ENCODE assay signal across 8 mouse cellular contexts in the genomic region with DNA sequence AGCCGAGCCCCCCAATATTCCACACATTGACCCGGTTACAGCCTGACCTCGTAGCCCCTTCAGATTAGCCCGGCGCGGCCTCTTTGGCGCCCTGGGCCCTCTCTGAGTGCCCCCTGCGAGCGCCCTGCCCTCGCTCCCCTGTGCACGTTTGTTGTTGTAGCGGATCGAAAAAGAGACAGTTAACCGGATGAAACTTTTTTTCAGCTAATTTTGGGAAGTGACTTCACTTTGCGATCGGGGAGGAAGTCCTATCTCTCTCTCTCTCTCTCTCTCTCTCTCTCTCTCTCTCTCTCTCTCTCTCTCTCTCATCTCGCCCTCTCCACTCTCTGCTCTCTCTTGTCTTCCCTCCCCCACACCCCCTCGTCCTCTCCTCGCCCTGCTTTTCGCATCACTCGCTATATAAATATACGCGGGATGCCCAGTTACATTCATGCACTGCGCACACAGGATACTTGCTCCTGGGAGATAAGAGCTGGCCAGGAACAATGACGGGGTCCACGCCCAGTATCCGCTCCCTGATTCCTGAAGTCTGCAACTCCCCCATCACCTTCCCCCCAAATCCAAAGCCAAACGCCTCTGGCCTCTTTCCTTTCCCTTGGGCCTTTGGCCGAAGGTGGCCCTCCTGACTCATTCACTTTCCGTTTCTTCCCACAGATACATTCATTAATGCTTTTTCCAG. TPM values are rescaled to one million over a fixed set of nuclear protein-coding genes. Genes with fewer than 3 reads are reported as not detected.
A peak's percentile ranks its signal among the peaks of the same experiment; 100 is the strongest.
DNase-seq lines count a peak whose midpoint lies in the region; ATAC-seq and TF ChIP-seq lines count a peak whose summit lies in the region.

No protein-coding gene starts in this region.

- no peaks in the 10 kb centered on the region for H3K36me3 ChIP-seq in liver, adult 2 months (ENCODE audit: control insufficient read depth, insufficient read depth, low read length)
- no peaks in the 10 kb centered on the region for H3K36me3 ChIP-seq in forebrain, embryonic 12.5 days (replicated peaks)
- H3K36me3 ChIP-seq in hindbrain, embryonic 14.5 days (replicated peaks; ENCODE audit: control insufficient read depth, insufficient read depth) = no peaks in the 10 kb centered on the region
- no peaks in the 10 kb centered on the region for H3K36me3 ChIP-seq in liver, embryonic 12.5 days

- no peaks in the 10 kb centered on the region for H3K9me3 ChIP-seq in forebrain, embryonic 12.5 days
- no peaks in the 10 kb centered on the region for H3K9me3 ChIP-seq in hindbrain, embryonic 14.5 days (ENCODE audit: control insufficient read depth, low read length)
- H3K9me3 ChIP-seq in liver, embryonic 12.5 days (replicated peaks) = no peaks in the 10 kb centered on the region

- peak overlapping the region; percentile 93 for H3K4me3 ChIP-seq in liver, adult 2 months (ENCODE audit: insufficient read depth, low read depth, low read length)
- peak overlapping the region; percentile 50 for H3K4me3 ChIP-seq in forebrain, embryonic 12.5 days (replicated peaks)
- H3K4me3 ChIP-seq in hindbrain, embryonic 14.5 days (replicated peaks; ENCODE audit: low read length) = peak overlapping the region; percentile 48
- H3K4me3 ChIP-seq in liver, embryonic 12.5 days = peak overlapping the region; percentile 66

- peaks cover 9% of the 10 kb centered on the region; the same call in 1 of the 2 replicates for H3K27me3 ChIP-seq in liver, adult 2 months (ENCODE audit: control insufficient read depth, insufficient read depth, low read length)
- peaks cover 93% of the 10 kb centered on the region for H3K27me3 ChIP-seq in forebrain, embryonic 12.5 days
- H3K27me3 ChIP-seq in hindbrain, embryonic 14.5 days (ENCODE audit: control insufficient read depth, insufficient read depth, low read length) = peaks cover 75% of the 10 kb centered on the region
- H3K27me3 ChIP-seq in liver, embryonic 12.5 days (replicated peaks) = peaks cover 82% of the 10 kb centered on the region

- no peak for DNase-seq in liver, adult 2 months (ENCODE audit: extremely low read depth, low read depth, low spot score)
- no peak for DNase-seq in liver
- DNase-seq in hindbrain, embryonic 14.5 days (ENCODE audit: low spot score) = no peak
- DNase-seq in layer of hippocampus, adult 9-10 months (ENCODE audit: low spot score) = no peak
- DNase-seq in right cerebral cortex, postnatal 25 days = no peak

- no peak for TF ChIP-seq CTCF in liver, adult 2 months (IDR thresholded peaks at IDR 0.05; ENCODE audit: low read depth, low read length)

- TF ChIP-seq POLR2A in liver, adult 2 months (IDR thresholded peaks at IDR 0.05; ENCODE audit: extremely low read depth, insufficient read depth, low read length) = no peak

- peaks cover 2% of the 10 kb centered on the region; the same call in 1 of the 2 replicates for H3K79me2 ChIP-seq in liver, adult 2 months (ENCODE audit: control insufficient read depth, insufficient read depth, low read length)

- WGBS in liver, adult 2 months = 2% methylated on average over 30 of the region's 30 CpGs
- WGBS in forebrain, embryonic 12.5 days = 1% methylated on average over 30 of the region's 30 CpGs
- under 1% methylated on average over 30 of the region's 30 CpGs for WGBS in hindbrain, embryonic 14.5 days
- WGBS in liver, embryonic 12.5 days (ENCODE audit: insufficient replicate concordance) = under 1% methylated on average over 30 of the region's 30 CpGs

- peak overlapping the region; percentile 87 for H3K4me2 ChIP-seq in forebrain, embryonic 12.5 days
- peak overlapping the region; percentile 94 for H3K4me2 ChIP-seq in hindbrain, embryonic 14.5 days (replicated peaks)
- H3K4me2 ChIP-seq in liver, embryonic 12.5 days = peak overlapping the region; percentile 87

- peak overlapping the region; percentile 89 for H3K27ac ChIP-seq in liver, adult 2 months (replicated peaks; ENCODE audit: insufficient read depth, low read depth, low read length)
- H3K27ac ChIP-seq in forebrain, embryonic 12.5 days = peak overlapping the region; percentile 39; the same call in 1 of the 2 replicates
- peak overlapping the region; percentile 67 for H3K27ac ChIP-seq in hindbrain, embryonic 14.5 days
- peak overlapping the region; percentile 81 for H3K27ac ChIP-seq in liver, embryonic 12.5 days

- no peak for ATAC-seq in forebrain, embryonic 12.5 days (ENCODE audit: low FRiP score)
- ATAC-seq in hindbrain, embryonic 14.5 days (ENCODE audit: low FRiP score) = no peak
- no peak for ATAC-seq in liver, embryonic 12.5 days
- 0 out of 2 replicates have a peak, but pooled peaks have one; percentile 6 for ATAC-seq in monocyte, adult 5-6 weeks (replicated peaks; ENCODE audit: insufficient number of reproducible peaks, low FRiP score, low TSS enrichment, poor library complexity, severe bottlenecking)

- H3K9ac ChIP-seq in liver, adult 2 months (ENCODE audit: low read depth, low read length) = peak overlapping the region; percentile 90
- peak overlapping the region; percentile 58; the same call in 1 of the 2 replicates for H3K9ac ChIP-seq in forebrain, embryonic 12.5 days
- peak overlapping the region; percentile 62 for H3K9ac ChIP-seq in hindbrain, embryonic 14.5 days
- peak overlapping the region; percentile 72 for H3K9ac ChIP-seq in liver, embryonic 12.5 days

- H3K4me1 ChIP-seq in liver, adult 2 months (ENCODE audit: control insufficient read depth, insufficient read depth, low read length) = 0 out of 2 replicates have a peak, but pooled peaks cover 5% of the 10 kb centered on the region
- peaks cover 50% of the 10 kb centered on the region for H3K4me1 ChIP-seq in forebrain, embryonic 12.5 days
- peaks cover 43% of the 10 kb centered on the region for H3K4me1 ChIP-seq in hindbrain, embryonic 14.5 days (replicated peaks; ENCODE audit: control insufficient read depth, insufficient read depth, low read length)
- H3K4me1 ChIP-seq in liver, embryonic 12.5 days = peaks cover 58% of the 10 kb centered on the region

RNA-seq across cellular contexts. Expression of a gene that starts 1.3 kb away (rescaled TPM):
- 3.0 and 4.2 TPM in 2 replicates for total RNA-seq in liver, adult 2 months (2014; rRNA removed)
- polyA plus RNA-seq in liver, adult 2 months (2012; rRNA removed) = 1.1 and 1.6 TPM in 2 replicates
- polyA plus RNA-seq in forebrain, embryonic 12.5 days (2016; fragmentation: Nextera tagmentation; extraction: Ambion mirVana) = 9.4 and 9.8 TPM in 2 replicates
- 7.9 and 9.1 TPM in 2 replicates for polyA plus RNA-seq in hindbrain, embryonic 14.5 days (2014; fragmentation: Nextera tagmentation; extraction: Ambion mirVana)
- polyA plus RNA-seq in liver, embryonic 12.5 days (2016; fragmentation: Nextera tagmentation; extraction: Ambion mirVana) = 15.3 and 16.2 TPM in 2 replicates
- 94.4 to 137 TPM (median 98.0 TPM) in 3 replicates for total RNA-seq in monocyte, adult 5-6 weeks (2017)

Comparison
In these comparisons a context has a peak if more than half of its experiments do, and no peak if none do; other contexts are left out.
1. H3K27ac ChIP-seq: peak in every context shown above with its lines; median percentile 89 in liver, adult 2 months; 81 in liver, embryonic 12.5 days; 67 in hindbrain, embryonic 14.5 days; 39 in forebrain, embryonic 12.5 days.